Mouse (Mus musculus) lung, adult 18-20 months (tissue): ENCODE data around the gene Hist1h3g.
A peak's percentile ranks its signal among the peaks of the same experiment; 100 is the strongest.

Source experiments
- DNase-seq, 2 experiments: peaks; one replicate each; pipeline ENCODE4 v3.0.0; 2022; ENCODE audit warnings: mixed read lengths in 2 of 2

Hist1h3g gene

DNA sequence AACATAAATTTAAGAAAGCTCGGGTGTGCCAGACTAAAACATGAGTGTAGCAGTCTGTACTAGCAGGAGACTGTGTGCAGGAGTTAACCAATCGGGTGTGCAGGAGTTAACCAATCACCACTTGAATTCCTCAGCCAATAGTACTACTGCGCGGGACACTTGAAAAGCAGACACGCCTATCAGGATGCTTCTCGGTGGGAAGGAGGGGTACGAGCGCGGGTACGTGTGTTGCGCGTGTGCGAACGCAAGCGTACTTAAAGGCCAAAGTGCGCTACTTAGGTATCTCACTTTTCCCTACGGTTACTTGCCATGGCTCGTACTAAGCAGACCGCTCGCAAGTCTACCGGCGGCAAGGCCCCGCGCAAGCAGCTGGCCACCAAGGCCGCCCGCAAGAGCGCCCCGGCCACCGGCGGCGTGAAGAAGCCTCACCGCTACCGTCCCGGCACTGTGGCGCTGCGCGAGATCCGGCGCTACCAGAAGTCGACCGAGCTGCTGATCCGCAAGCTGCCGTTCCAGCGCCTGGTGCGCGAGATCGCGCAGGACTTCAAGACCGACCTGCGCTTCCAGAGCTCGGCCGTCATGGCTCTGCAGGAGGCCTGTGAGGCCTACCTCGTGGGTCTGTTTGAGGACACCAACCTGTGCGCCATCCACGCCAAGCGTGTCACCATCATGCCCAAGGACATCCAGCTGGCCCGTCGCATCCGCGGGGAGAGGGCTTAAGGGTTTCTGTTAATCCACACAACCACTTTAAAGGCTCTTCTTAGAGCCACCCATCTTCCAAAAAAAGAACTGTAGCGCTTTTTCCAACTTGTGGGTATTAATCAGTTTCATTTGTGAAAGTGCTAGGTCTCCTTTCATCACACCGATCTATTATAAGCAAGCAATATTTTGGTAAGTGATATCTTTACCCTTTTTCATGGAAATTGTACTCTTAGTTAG lies at the start of gene Hist1h3g:
Gene Hist1h3g, plus strand, starts transcription at position 286 of the 939 bp plus-strand sequence.
- peak; percentile 82 to 88 for DNase-seq

DNA sequence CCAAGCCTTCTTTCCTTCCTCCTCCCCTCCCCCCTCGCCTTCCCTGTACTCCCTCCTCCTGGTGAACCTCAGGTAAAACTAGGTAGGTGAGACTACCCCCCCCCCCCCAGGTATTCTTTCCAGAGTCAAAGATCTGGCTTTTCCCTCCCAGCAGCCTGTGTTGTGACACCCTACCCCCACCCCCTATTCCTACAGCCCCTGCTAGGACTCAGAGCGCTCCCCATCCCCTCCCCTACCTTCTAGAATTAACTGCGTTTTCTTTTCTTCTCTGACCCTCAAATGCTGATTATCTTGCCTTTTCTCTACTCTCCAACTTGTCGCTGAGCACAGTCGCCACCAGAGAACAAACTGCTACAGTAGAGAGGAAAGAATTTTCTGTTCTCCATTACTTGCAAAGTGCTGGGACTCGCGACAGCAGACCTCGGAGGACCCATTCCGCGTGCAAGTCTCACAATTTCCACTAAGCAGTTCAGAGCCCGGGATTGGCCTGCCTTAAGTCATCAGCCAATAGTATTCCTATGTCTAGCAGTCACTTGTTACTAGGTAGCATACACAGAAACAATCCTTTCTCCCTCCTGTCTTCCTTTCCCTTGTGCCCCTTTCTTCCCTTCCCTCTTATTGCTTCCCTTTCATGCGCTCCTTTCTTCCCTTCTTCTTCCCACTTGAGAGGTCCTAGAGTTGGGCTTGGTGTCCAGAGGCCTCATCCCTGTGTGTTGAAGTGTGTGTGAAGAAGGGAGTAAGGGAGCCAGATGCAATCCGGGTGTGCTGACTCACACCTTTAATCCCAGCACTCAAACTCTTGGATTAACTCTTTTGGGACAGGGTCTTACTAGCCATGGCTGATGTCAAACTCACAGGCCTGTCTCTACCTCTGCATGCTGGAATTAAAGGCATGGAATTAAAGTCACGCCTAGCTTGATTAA lies 46.6 kb upstream of the Hist1h3g start, which contains the start of gene Btn2a2:
Gene Btn2a2, minus strand, starts transcription at position 458 of the 923 bp plus-strand sequence.
- DNase-seq: peak; percentile 52 to 59

DNA sequence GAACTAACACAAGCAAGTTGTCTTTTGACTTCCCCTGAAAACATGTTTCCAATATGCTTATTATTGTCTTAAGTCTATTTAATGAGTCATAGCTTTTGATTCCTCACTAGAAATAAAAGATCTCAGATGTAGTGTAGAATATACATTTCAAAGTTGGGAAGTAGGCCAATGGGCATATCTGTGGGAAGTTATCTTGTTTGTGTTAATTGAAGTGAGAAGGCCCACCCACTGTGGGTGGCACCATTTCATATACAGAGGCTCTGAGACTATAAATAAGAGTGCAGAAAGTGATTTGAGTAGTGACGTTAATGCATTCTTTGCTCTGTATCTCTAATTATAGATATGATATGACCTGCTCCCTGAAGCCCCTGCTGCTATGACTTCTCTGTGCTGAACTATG lies 44.4 kb upstream of the Hist1h3g start:
- DNase-seq: no peak

DNA sequence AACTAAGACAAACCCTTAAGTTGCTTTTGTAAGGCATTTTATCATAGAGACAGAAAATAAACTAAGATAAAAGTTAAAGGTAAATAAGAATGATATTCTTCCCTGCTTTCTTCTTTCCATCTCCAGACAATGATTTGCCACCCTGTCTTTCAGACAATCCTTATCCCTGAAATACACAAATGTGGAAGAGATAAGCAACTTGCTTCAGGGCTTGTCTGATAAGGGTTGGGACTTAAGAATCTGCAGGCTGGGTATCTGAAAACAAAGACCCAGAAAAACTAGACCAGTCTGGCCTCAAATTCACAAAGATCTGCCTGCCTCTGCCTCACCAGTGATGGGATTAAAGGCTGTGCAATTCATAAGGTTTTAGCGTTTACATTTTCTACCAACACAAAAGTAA lies 44.0 kb upstream of the Hist1h3g start:
- DNase-seq: no peak

DNA sequence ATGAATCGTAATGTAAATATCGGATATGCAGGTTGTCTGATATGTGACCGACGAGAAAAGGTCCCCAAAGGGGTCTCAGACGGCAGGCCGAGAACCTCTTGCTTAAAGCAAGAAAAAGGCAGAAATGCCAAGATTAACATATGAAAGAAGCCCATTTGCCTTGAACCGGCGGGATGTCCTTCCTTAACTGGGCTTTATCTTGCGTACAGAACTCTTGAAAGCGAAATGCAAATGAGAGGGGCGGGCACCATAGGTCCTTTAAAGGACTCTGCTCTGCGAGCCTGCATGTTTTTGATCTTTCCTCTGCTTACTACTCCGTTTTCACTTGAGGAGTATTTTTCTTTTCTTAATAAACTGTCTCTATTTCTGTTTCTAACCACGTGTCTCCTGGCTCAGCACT lies 43.2 kb upstream of the Hist1h3g start:
- DNase-seq: no peak

DNA sequence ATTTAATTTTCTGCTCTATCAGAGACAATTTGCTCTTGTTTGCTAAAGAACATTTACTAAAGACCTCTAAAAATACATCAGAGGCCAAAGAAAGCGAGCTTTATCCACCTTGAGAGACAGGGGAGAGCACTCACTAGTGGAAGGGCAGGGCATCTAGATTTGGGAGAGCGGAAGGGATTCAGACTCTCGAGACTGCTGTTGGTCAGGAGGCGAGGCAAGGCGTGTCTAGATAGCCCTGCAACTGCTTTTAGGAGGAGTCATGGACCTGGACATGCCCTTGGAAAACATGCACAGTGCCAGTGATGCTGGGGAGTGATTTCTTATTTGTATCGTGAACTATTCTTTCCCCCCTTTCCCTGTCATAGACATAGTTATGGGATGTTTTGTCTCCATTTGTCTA lies 39.7 kb upstream of the Hist1h3g start:
- no peak for DNase-seq

DNA sequence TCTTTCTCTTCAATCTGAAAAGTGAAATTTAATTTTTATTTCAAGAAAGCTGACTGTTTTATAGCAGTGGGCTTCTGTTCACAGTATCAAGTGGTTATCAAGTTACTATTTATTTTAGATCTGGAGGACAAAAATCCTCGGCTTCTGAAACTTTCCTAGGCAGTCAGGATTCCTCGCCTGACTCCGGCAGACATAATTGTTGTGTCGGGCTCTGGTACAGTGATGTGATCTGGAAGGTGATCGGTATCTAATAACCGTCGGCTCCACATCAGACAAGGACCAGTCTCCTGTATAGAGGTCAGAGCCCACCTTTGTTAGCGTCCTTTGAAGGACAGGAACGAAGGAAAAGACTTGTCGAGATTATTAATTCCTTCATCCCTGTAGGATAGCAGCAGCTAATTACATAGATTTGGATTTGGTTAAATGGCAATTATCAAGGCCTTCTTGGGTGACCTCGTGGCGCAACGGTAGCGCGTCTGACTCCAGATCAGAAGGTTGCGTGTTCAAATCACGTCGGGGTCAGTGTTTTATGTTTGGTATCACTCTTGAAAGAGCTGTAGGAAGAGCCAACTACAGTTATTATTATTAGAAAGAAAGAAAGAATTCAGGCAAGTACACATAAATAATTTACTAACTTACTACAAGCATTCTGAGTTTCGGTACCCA lies 37.4 kb upstream of the Hist1h3g start:
- DNase-seq: no peak

DNA sequence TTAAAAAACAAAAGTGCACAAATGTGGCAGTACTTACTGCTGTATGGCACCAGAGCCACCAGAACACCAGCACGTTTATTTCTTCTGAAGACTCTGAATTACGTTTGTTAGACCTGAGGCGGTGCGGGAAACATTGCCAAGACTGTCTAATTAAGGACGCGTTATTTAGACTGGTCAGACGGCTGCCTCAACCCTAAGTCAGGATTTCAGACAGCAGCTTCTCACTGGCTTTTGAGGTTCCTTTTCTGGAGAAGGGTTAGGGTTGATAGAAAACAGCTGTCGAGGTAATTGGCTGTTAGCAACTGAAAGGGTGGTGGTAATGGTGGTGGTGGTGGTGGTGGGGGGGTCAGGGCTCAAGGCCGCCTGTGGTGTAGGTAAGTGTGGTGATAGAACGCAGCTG lies 36.6 kb upstream of the Hist1h3g start:
- no peak for DNase-seq

DNA sequence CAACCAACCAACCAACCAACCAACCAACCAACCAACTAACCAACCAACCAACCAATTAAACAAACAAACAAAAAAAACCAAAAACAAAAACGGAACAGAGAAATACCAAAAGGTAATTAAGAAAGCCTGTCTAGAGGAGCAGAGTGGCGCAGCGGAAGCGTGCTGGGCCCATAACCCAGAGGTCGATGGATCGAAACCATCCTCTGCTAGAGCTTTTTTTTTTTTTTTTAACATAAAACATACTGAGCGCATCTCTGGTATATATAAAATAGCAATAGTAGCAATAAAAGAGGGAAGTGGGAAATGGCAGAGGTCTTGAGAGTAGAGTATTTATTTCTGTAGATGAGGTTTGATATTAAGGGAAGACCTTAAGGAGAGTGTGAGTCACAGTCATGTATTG lies 35.3 kb upstream of the Hist1h3g start:
- DNase-seq: no peak

DNA sequence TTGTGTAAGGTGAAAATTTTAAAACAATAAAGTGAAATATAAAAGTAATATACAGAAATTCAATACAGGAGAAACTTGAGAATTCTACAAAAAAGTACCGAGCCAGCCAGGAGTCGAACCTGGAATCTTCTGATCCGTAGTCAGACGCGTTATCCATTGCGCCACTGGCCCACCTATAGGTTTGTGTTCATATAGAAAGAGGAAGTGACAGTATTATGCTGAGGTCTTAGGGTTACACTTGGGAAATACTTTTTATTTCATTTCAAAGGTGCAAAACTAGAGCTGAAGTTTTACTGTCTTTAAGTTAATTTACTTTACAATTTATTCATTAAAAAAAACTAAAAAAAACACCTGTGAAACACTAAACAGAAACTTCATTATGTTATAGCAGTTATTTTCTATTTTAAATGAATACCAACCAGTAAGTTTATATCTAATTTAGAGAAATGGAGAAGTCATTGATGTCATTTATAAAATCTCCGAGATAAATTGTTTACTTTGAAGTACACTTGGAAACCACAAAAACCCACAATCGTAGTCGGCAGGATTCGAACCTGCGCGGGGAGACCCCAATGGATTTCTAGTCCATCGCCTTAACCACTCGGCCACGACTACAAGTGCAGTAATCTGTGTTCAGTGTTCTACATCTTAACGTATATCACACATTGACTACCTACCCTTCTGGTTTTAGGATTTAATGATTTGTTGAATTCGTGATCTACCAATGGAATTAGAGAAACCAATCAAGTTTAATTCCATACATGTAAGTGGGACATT lies 34.6 kb upstream of the Hist1h3g start:
- DNase-seq: peak; percentile 14 to 25

DNA sequence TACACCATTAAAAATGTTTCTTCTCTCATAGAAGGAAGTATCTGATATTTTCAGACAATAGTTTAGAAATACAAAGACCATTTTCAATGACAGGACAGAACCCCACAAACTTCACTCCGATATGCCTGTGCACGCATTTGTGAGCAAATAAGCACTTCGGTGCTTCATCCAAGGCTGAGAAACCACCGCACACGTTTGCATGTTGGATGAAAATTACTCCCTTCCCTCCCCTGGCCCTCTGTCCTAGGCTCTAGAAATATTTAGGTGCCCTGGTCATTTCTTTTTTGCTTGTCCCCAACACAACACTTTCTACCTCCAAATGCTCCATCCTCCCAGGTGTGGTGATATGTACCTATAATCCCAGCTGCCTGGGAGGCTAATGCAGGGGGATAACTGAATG lies 33.7 kb upstream of the Hist1h3g start:
- DNase-seq: no peak

DNA sequence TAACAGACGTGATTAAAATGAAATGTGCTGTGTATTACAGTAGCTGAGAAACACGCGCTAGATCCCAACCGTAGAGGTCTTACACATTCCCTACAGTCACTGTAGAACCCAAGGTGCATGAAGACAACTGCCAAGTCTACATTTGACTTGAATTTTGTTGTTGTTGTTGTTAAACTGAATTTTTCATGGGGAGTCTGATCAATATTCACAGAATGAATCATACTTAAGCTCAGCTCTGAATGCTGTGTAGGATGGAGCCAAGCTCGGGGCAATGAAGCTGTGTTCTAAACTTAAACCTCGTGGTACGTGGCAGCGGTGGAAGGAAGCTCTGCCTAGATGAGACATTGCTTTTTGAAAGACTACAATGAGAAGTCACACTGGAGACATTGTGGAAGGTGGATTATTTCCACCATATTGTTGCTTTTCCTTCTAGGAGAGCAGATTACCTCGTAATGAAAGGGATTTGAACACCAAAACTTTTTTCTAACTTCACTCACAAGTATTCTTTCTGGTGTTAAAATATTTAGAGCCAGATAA lies 33.1 kb upstream of the Hist1h3g start:
- DNase-seq: no peak

DNA sequence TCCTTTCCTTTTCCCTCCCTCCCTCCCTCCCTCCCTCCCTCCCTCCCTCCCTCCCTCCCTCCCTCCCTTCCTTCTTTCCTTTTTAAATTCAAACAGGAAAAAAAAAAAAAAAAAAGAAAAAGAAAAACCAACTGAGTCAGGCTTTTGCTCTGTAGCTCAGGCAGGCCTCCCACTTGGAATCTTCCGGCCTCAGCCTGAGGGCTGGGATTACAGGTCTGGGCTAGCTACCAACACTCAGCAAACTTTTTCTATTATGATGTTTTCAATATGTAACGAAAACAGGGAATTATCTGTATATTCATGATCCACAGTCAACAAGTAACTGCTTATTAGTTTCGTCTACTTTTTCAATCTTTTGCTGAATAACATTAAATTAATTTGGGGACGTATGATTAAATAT lies 32.3 kb upstream of the Hist1h3g start:
- no peak for DNase-seq

DNA sequence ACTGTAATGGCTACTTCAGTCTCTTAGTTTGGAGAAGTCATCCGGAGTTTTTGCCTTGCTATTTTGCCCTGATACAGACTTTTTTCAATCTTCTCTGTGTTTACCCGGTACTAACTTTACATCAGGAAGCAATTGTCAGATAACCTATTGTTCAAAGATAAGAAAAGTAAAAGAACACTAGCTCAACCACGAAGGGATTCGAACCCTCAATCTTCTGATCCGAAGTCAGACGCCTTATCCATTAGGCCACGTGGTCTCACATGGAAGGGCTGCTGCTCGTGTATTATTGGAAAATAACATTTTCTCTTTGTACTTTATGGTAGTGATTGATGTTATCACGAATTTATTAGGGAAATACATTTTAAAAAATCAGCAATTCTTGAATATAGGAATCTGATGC lies 31.4 kb upstream of the Hist1h3g start:
- DNase-seq: peak in 1 of 2 experiments; percentile 22

DNA sequence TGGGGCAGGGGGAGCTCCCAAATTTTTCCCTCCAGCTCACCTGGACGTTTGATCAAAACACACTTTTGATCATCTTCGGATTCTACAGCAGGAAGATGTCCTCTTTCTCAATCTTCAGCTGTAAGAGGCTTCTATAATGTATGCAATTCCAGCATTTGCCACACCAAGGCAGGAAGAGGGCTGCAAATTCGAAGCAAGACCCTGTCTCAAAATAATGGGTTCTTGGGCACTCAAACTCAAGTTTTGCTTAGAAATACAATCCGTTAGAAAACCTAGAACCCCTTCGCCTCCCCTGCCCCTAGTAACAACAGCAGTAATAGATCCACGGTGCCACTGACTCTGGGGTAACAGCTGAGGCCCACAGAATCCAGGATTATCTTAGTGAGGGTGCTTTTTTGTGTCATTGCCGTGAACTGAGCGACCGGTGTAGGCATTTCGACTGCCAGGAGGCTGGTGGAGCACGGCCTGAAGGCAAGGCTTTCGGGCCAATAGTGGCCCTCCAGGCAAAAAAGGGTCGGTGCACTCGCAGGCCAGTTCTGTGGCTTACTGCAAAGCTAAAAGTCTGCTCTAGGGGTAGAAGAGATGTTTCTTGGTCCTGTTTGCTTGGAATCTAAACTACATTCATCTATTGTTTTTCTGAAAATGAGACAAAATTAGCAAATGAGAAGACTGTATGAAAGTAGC lies 29.4 kb upstream of the Hist1h3g start:
- no peak for DNase-seq

DNA sequence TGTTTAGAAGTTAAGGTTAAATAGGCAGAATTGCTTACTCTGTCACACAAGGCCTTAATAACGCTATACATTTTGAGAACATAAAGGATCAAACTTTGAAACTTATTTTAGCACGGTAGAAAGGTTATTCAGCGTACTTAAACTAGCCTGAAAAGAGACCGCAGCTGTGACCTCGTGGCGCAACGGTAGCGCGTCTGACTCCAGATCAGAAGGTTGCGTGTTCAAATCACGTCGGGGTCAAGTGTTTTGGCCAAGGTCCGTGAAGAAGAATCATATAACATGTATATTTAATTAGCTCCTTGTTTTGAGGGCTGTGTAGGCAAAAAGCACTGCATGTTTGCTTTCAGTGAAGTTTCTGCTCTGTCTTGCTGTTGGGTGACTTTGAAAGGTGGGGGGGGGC lies 28.9 kb upstream of the Hist1h3g start:
- peak in 1 of 2 experiments; percentile 16 for DNase-seq

DNA sequence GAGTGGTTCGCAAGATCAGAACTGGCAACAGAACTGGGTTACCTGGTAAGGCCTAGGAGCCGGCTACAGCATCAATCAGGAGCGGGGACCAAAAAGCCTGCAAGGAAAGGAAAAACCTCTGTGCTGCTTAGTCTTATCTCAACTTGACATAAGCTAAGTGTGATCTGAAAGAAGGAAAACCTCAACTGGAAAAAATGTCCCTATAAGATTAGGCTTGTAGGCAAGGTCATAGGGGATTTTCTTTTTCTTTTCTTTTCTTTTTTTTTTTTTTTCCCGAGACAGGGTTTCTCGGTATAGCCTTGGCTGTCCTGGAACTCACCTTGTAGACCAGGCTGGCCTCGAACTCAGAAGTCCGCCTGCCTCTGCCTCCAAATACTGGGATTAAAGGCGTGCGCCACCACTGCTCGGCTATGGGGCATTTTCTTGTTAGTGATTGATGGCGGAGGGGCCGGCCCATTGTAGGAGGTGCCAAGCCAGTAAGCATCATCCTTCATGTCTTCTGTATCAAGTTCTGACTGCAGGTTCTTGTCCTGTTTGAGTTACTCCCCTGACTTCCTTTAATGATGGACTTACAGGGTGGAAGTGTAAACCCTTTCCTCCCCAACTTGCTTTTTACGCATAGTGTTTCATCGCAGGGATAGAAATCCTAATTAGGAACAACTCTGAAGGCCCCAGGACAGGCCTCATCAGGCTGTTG lies 28.3 kb upstream of the Hist1h3g start:
- no peak for DNase-seq

DNA sequence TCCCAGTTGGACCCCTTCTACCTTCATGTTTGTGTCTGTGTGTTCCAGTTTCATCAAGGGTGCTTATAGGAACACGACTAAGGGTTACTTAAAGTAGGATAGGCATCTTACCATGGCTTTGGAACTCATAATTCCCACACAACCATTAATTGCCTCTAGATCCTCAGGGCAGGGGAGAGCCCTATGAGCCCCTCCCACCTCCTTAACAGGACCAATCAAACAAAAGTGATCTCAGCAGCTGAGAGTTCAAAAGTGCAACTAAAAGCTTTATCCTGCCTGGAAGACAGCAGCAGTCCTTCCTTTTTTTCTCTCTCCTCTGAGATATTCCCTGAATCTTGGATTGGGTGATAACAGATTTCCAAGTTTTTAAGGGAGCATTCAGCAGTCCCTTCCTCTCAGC lies 25.1 kb upstream of the Hist1h3g start:
- no peak for DNase-seq

DNA sequence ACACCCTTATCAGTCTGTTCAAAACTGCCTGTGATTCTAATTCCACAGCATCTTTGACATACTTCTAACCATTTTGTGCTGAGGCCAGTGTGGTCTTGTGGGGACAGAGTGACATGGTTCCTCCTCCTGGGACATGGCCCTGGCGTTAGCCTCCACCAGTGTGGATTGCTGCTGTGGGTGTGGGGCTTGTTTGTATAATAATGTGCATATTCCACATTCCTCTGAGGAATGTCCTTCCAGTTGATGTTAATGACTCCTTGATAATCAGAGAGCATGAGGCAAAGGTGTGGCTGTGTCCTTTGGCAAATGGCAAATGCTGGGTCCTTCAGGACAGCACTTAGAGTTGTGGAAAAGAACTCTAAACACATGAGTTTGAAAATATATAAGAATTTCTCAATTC lies 21.7 kb upstream of the Hist1h3g start:
- DNase-seq: no peak

DNA sequence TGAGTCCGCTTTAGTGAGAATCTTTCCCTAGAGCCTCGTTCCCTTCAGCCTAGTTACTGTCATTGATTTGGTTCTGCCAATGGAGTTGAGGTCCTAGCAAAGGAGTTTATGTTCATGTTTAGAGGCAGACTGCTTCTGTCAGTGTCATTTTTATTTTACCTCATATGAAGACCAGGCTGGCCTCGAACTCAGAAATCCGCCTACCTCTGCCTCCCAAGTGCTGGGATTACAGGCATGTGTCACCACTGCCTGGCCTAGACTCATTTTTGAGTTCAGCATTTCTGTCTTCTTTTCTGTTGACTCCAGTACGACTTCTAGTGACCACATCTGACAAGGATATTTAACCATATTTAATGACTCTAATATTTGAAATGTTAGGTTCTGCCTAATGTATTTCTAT lies 19.9 kb upstream of the Hist1h3g start:
- no peak for DNase-seq
